Mouse (Mus musculus): ENCODE data around the gene Rplp0.

- TF ChIP-seq CTCF (IDR thresholded peaks at IDR 0.05; ENCODE audit: borderline replicate concordance, insufficient read depth, low read length) (no peak), POLR2A (IDR thresholded peaks at IDR 0.05; ENCODE audit: low read depth, low read length) (no peak)
These were observed 979 bp upstream of the Rplp0 start for GRCm38 (mm10) chr5:115558182-115558794.
